Mouse (Mus musculus) heart, embryonic 14.5 days (tissue): ENCODE results near the gene Fgf8. TPM values are rescaled to one million over a fixed set of nuclear protein-coding genes. Genes with fewer than 3 reads are reported as not detected.

Experiments used
- ATAC-seq: fragments of 200-750 bp; cut with Nextera tagmentation; 2 replicates; pipeline ENCODE4 v1.8.0; 2017; ENCODE audit warnings: low read depth, moderate TSS enrichment; ENCODE audit not compliant: insufficient number of reproducible peaks, insufficient read depth, low FRiP score
- H3K27ac ChIP-seq, 2 experiments: fragments of 200-500 bp in 1 of 2; fragments of 300-500 bp in 1 of 2; sonication (generic) in 1 of 2; replicated peaks in 1 of 2; 2 replicates each; pipeline ENCODE4 v1.5.1; 2012 to 2014; ENCODE audit warnings: low read depth in 2 of 2, low read length in 2 of 2, control low read depth in 1 of 2, mild to moderate bottlenecking in 1 of 2, mixed read lengths in 1 of 2; ENCODE audit not compliant: control insufficient read depth in 1 of 2, insufficient read depth in 1 of 2
- H3K27me3 ChIP-seq: fragments of 300-500 bp; sonication (generic); 2 replicates; pipeline ENCODE4 v1.6.1; 2014; ENCODE audit warnings: mild to moderate bottlenecking, low read length, control low read depth; ENCODE audit not compliant: control insufficient read depth, insufficient read depth
- H3K36me3 ChIP-seq: fragments of 300-500 bp; sonication (generic); 2 replicates; pipeline ENCODE4 v1.6.1; 2014; ENCODE audit warnings: mild to moderate bottlenecking, control low read depth, low read length, mixed read lengths; ENCODE audit not compliant: control insufficient read depth, insufficient read depth
- H3K4me1 ChIP-seq, 2 experiments: fragments of 200-500 bp in 1 of 2; fragments of 300-500 bp in 1 of 2; sonication (generic) in 1 of 2; 2 replicates each; pipeline ENCODE4 v1.6.1; 2012 to 2014; ENCODE audit warnings: low read length in 2 of 2, control low read depth in 1 of 2, mixed read lengths in 1 of 2; ENCODE audit not compliant: control insufficient read depth in 2 of 2, insufficient read depth in 2 of 2
- H3K4me2 ChIP-seq: fragments of 300-500 bp; sonication (generic); 2 replicates; pipeline ENCODE4 v1.6.1; 2014; ENCODE audit warnings: mild to moderate bottlenecking, low read length
- H3K4me3 ChIP-seq, 2 experiments: fragments of 200-500 bp in 1 of 2; fragments of 300-500 bp in 1 of 2; sonication (generic) in 1 of 2; 2 replicates each; pipeline ENCODE4 v1.5.1; 2012 to 2014; ENCODE audit warnings: low read length in 2 of 2, mild to moderate bottlenecking in 2 of 2, control low read depth in 1 of 2, low read depth in 1 of 2, moderate library complexity in 1 of 2; ENCODE audit not compliant: control insufficient read depth in 1 of 2, insufficient read depth in 1 of 2
- H3K9ac ChIP-seq: fragments of 300-500 bp; sonication (generic); 2 replicates; pipeline ENCODE4 v1.6.1; 2014; ENCODE audit warnings: mild to moderate bottlenecking, low read length
- H3K9me3 ChIP-seq: fragments of 300-500 bp; sonication (generic); 2 replicates; pipeline ENCODE4 v1.6.1; 2016; ENCODE audit warnings: low read length, control low read depth; ENCODE audit not compliant: control insufficient read depth
- WGBS: fragments of 180-500 bp; shearing (Covaris S2); extraction: QIAGEN DNeasy Blood & Tissue Kit; methylation state at CpG from one replicate; pipeline ENCODE4 v1.1.7; 2014; 5-methylcytosine and 5-hydroxymethylcytosine counted together
- polyA plus RNA-seq: library from polyadenylated mRNA; unstranded; fragments of >200 nt; fragmentation: Nextera tagmentation; extraction: Ambion mirVana; gene quantifications from 2 replicates; pipeline ENCODE4 v1.2.1, GENCODE M21; 2014

Fgf8 gene
- polyA plus RNA-seq, 1 experiment from 2014 or later: 0.46 TPM

DNA sequence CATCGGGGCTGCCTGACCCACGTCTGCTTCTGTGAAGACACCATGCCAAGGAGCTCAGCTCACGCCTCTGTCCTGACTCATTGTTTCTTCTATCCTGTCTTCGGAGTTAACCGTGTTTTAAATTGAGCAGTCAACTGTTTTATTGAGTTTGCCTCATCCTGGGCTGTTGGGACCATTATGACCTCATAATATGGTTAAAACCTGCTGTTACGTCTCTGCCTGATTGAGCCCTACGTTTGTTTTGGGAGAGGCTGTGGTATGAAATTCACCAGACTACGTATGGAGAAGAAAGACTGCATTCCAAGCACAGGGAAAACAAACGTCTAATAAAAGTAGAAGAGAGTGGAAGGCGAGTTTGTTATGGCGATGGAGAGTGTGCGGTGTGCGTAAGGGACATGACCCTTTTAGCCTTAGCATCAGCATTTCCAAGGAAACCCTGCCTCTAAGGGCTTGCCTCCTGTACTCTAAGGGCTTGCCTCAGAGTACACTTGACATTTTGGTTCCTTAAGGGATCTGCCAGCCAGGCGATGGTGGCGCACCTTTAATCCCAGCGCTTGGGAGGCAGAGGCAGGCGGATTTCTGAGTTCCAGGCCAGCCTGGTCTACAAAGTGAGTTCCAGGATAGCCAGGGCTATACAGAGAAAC, 41.3 kb upstream of the Fgf8 start:
- peak overlapping the region; percentile 69 for H3K4me2 ChIP-seq

DNA sequence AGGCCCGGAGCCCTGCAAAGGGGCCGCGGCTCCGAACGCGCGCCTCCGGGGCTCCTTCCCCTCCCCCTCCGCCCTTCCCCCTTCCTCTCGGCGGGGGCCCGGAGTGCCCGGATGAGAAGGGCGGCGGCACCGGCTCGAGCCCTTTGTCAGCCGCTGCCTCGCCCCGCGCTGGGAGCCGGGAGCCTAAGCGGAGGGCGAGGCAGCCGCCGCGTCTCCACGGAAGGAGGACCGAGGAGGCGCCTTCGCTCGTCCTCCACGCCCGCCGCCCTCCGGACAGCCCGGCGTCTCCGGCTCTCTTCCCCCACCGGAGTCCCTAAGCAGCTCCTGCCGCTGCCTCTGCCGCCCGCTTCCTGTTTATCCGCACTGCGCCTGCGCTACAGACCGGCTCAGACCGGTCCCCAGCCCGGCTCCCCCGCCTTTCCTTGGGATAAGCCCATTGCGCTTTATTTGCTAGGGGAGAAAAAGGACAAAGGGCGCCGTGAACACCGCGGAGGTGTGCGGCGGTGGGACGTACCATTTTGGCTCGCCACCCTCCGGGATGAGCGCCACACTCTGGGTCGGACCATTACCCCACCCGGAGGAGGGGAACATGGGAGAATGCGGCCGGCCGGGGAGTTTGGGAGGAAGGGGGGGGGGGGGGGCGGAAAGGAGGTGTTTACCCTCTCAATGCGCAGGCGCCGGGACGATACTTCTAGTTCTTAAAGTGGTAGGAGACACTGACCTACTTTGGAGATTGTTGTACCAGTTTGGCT, 40.6 kb upstream of the Fgf8 start, which contains the start of gene Mgea5:
Gene Mgea5, minus strand, starts transcription at position 657 of the 752 bp plus-strand sequence.
- Histone ChIP-seq H3K9me3 (no peaks in the 10 kb centered on the region), H3K27me3 (no peaks in the 10 kb centered on the region), H3K9ac (peak within 1 kb of the TSS; percentile 95), H3K4me1 (peaks cover 7 to 24% of the 10 kb centered on the region in 2 experiments), H3K36me3 (peaks cover 25% of the 10 kb centered on the region), H3K27ac (peak within 1 kb of the TSS; percentile 92 to 94), H3K4me3 (peak within 1 kb of the TSS; percentile 86 to 90), H3K4me2 (peak within 1 kb of the TSS; percentile 82)
- WGBS: 0% methylated on average over 62 of the region's 71 CpGs
- ATAC-seq: peak; percentile 98

More for the DNA sequence above, 41.3 kb upstream of the Fgf8 start:
- Histone ChIP-seq H3K27me3 (no peaks in the 10 kb centered on the region), H3K36me3 (peaks cover 18% of the 10 kb centered on the region), H3K4me3 (peak overlapping the region; percentile 49 to 86), H3K4me1 (peaks cover 7 to 24% of the 10 kb centered on the region in 2 experiments), H3K27ac (peak overlapping the region; percentile 70 to 76), H3K9me3 (no peaks in the 10 kb centered on the region), H3K9ac (peak overlapping the region; percentile 67)
- WGBS: 31% methylated on average over 17 of the region's 17 CpGs
- ATAC-seq: no peak

DNA sequence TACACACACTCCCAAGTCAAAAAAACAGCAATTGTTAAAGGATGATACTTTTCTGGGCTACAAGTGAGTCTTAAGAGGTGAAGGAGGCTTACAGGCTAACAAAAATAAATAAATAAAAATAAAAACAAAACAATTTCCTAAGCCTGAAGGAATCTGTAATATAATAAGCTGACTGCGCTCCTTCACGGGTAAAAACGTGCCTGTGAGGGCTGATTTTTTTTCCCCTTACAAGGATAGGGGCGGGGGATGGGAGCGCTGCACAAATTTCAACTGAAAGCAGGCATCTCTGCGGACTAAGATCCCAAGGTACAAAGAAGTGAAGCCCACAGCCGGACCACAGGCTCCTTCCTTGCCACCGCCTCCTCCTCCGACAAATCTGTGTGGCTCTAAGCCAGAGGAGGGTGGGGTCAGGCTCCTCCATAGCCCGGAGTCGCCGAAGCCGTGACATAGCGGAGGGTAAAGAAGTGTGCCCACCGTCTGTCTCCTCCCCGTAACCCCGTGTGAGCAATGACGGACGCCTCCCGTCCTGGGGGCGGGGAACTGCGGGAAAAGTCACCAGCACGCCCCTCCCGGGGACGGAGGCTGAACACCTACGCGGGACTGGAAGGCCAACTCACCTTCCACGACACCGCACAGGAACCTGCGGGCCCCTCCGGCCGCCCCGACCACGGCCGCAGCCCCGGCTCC, 39.7 kb upstream of the Fgf8 start:
- 1% methylated on average over 36 of the region's 36 CpGs for WGBS
- Histone ChIP-seq H3K9me3 (no peaks in the 10 kb centered on the region), H3K4me1 (peaks cover 7 to 24% of the 10 kb centered on the region in 2 experiments), H3K4me3 (peak overlapping the region; percentile 86 to 90), H3K27ac (peak overlapping the region; percentile 92 to 94), H3K27me3 (no peaks in the 10 kb centered on the region), H3K9ac (peak overlapping the region; percentile 95), H3K4me2 (peak overlapping the region; percentile 82), H3K36me3 (peaks cover 34% of the 10 kb centered on the region)
- ATAC-seq: peak; percentile 66

DNA sequence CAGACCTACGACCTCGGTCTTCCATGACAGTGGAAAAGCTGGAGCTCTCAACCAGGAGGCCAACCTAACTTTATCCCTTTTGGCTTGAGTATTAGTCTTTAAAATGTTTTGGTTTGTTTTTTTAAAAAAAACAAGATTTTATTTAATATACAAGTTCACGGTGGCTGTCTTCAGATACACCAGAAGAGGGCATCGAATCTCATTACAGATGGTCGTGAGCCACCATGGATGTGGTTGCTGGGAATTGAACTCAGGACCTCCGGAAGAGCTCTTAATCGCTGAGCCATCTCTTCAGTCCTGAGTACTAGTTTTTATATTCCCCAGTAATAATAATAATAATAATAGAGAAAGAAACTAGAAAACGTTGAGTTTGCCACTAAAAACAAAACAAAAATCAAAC, 39.0 kb upstream of the Fgf8 start:
- H3K36me3 ChIP-seq: peaks cover 42% of the 10 kb centered on the region
- no peak for ATAC-seq
- H3K4me2 ChIP-seq: peak overlapping the region; percentile 82
- H3K27me3 ChIP-seq: no peaks in the 10 kb centered on the region
- no peaks in the 10 kb centered on the region for H3K9me3 ChIP-seq
- H3K4me3 ChIP-seq: peak overlapping the region in 1 of 2 experiments; percentile 86; a peak in 2 of 4 replicates
- H3K9ac ChIP-seq: peak overlapping the region; percentile 31; the same call in 1 of the 2 replicates
- peaks cover 7 to 24% of the 10 kb centered on the region in 2 experiments for H3K4me1 ChIP-seq
- no peak overlapping the region for H3K27ac ChIP-seq
- WGBS: 62% methylated on average over 8 of the region's 8 CpGs

DNA sequence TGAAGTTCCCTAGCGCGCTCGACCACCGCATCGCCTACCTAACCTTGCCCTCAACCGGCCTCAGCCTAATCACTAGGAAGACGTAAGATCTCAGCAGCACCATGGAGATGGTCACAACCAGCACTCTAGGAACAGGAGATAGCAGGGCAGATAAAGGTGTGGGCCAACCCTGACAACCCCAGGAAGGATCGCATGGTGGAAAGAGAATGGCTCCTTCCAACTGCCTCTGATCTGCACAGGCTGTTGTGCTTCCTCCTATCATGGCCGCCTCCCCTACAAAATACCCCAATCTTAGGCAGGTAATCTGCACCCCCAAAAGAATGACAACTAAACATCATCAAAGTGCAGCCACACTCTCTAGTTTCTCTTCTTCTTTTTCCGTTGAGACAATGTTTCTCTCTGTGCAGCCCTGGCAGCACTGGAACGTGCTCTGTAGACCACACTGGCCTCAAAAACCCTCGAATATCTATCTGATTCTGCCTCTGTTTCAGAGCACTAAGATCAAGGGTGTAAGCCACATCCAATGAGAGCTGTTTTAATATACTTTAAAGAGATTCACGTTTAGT, 37.7 kb upstream of the Fgf8 start:
- WGBS: 73% methylated on average over 13 of the region's 13 CpGs
- Histone ChIP-seq H3K4me3 (no peak overlapping the region; a peak in 1 of 4 replicates), H3K36me3 (peaks cover 54% of the 10 kb centered on the region), H3K4me1 (peaks cover 7 to 24% of the 10 kb centered on the region in 2 experiments), H3K9ac (no peak overlapping the region; the same call in 1 of the 2 replicates), H3K9me3 (no peaks in the 10 kb centered on the region), H3K4me2 (peak overlapping the region; percentile 82), H3K27ac (no peak overlapping the region; a peak in 1 of 4 replicates), H3K27me3 (no peaks in the 10 kb centered on the region)
- ATAC-seq: no peak

DNA sequence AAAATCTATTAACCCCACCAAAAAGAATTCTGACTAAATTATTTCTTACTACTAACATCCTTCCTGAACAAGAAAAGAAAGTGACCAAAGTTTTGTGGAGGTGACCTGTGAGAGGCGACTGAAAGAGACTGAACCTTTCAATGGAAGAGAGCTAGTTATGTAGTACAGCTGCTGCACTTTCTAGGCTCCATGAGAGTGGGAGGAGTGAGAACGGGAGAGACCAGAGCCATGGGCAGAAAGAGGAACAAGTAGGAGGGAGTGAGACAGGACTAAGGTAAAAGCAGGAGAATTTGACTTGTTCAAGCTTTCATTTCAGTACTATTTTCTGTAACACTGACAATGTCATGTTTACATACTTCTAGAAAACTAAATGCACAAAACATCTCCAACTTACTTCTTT, 32.8 kb upstream of the Fgf8 start:
- no peak for ATAC-seq
- H3K27ac ChIP-seq: no peak overlapping the region
- no peak overlapping the region for H3K4me2 ChIP-seq
- WGBS: 77% methylated on average over 2 of the region's 2 CpGs
- no peak overlapping the region for H3K9ac ChIP-seq
- no peaks in the 10 kb centered on the region for H3K27me3 ChIP-seq
- H3K36me3 ChIP-seq: peaks cover 100% of the 10 kb centered on the region
- no peak overlapping the region for H3K4me3 ChIP-seq
- peaks cover 3 to 7% of the 10 kb centered on the region in 2 experiments for H3K4me1 ChIP-seq
- no peaks in the 10 kb centered on the region for H3K9me3 ChIP-seq

DNA sequence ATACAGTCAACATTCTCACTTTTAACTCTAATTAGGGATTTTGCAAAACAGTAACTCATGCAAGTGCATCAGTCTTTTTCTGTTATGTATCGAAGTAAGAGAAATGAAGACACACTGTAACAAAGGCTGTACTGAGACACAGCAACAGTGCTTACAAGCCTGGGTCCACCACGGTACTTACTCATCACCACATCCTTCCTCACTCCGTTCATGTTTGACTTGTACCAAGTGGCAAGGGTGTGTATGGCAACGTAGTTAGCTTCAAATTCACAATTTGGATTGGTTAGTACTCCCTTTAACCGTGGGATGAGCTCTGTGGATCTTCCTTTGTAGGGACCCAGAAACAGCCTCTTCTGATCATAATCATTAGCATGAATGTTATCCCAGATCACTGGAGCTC, 28.8 kb upstream of the Fgf8 start:
- H3K27me3 ChIP-seq: no peaks in the 10 kb centered on the region
- H3K36me3 ChIP-seq: peaks cover 100% of the 10 kb centered on the region
- no peaks in the 10 kb centered on the region for H3K4me1 ChIP-seq
- WGBS: 89% methylated on average over 5 of the region's 5 CpGs
- no peak overlapping the region for H3K4me2 ChIP-seq
- no peaks in the 10 kb centered on the region for H3K9me3 ChIP-seq
- no peak overlapping the region for H3K27ac ChIP-seq
- H3K9ac ChIP-seq: no peak overlapping the region
- H3K4me3 ChIP-seq: no peak overlapping the region
- ATAC-seq: no peak
